Mouse (Mus musculus): ENCODE measurements around the gene Tmf1. TPM values are rescaled to one million over a fixed set of nuclear protein-coding genes. Genes with fewer than 3 reads are reported as not detected.

The Tmf1 gene
- polyA plus RNA-seq, 1 experiment from 2014 or later: 38.3 TPM

DNA sequence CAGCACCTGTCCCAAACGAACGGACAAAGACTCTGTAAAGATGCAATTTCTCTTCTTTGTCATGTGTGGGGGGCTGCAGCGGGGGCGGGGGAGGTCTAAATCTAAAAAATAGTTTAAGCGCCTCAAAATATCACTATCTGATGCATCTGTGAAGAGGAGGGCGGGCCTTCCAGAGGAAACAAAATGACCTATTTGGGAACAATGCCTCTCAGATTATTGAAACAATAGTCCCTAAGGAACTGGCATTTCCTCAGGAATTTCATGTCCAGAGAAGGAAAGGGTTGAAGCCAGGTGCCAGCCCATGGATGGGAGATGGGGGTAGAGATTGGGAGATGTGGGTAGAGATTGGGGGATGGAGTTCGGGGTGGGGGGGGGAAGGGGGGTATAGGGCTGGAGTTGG is 37.1 kb downstream of the Tmf1 start:
- H3K9ac ChIP-seq (replicated peaks): no peak overlapping the region
- H3K27me3 ChIP-seq: no peaks in the 10 kb centered on the region
- no peak overlapping the region for H3K4me2 ChIP-seq
- no peak overlapping the region for H3K4me3 ChIP-seq (replicated peaks)
- ATAC-seq (ENCODE audit: insufficient number of reproducible peaks, insufficient read depth, low FRiP score, low TSS enrichment, low read depth): no peak
- peaks cover 31% of the 10 kb centered on the region for H3K36me3 ChIP-seq
- H3K4me1 ChIP-seq (replicated peaks): peaks cover 18% of the 10 kb centered on the region
- H3K9me3 ChIP-seq: no peaks in the 10 kb centered on the region
- WGBS: 89% methylated on average over 7 of the region's 7 CpGs
- no peak overlapping the region for H3K27ac ChIP-seq

DNA sequence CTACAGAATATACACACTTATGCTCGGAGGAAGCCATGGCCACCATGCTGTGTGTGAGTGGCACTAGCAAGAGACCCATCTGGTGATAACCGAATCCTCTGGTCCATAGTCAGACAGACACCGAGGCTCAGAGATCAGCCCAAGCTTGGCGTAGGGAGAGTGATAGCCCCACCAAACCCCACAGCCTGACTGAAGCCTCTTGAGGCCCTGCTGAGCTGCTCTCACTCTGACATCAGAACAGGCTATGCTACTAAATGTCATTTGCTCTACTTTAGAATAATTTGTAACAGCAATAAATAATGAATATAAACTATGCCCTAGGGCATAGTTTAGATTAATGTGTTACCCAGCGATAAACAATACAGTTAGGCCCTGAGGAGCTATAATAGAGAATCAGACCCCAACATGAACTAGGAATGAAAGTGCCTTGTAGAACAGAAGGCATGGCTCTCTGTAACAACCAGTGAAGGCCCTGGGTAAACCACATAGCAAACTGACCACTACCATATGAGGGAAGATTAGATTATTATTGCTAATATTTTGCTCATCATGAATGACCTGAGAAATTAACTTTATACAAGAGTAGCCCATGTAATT is 46.1 kb downstream of the Tmf1 start:
- H3K27me3 ChIP-seq: no peaks in the 10 kb centered on the region
- no peak overlapping the region for H3K4me2 ChIP-seq
- H3K9me3 ChIP-seq: no peaks in the 10 kb centered on the region
- H3K4me1 ChIP-seq (replicated peaks): no peaks in the 10 kb centered on the region
- H3K9ac ChIP-seq (replicated peaks): no peak overlapping the region
- H3K27ac ChIP-seq: no peak overlapping the region
- WGBS: 81% methylated on average over 5 of the region's 5 CpGs
- no peak overlapping the region for H3K4me3 ChIP-seq (replicated peaks)
- ATAC-seq (ENCODE audit: insufficient number of reproducible peaks, insufficient read depth, low FRiP score, low TSS enrichment, low read depth): no peak
- H3K36me3 ChIP-seq: peaks cover 22% of the 10 kb centered on the region

DNA sequence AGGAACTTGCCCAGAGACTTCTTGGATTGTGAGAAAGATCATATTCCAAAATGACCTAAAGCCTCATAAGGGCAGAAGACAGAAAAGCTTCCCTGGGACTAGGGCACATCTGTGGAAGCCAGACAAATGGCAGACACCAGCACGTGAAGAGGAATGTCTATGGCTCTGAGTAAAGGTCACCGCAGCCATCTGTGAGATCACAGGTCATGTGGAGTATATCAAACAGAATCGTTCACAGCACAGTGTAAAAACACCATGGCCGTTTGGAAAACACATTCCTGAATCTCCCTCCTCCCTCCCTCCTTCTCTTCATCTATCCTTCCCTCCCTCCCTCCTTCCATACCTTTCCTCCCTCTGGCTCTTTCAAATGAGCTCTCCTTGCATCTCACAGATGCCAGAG is 47.1 kb downstream of the Tmf1 start:
- no peak overlapping the region for H3K4me3 ChIP-seq (replicated peaks)
- H3K9ac ChIP-seq (replicated peaks): no peak overlapping the region
- no peaks in the 10 kb centered on the region for H3K4me1 ChIP-seq (replicated peaks)
- no peaks in the 10 kb centered on the region for H3K9me3 ChIP-seq
- no peaks in the 10 kb centered on the region for H3K27me3 ChIP-seq
- H3K36me3 ChIP-seq: peaks cover 22% of the 10 kb centered on the region
- WGBS: 30% methylated on average over 4 of the region's 4 CpGs
- no peak overlapping the region for H3K27ac ChIP-seq
- no peak for ATAC-seq (ENCODE audit: insufficient number of reproducible peaks, insufficient read depth, low FRiP score, low TSS enrichment, low read depth)
- no peak overlapping the region for H3K4me2 ChIP-seq

DNA sequence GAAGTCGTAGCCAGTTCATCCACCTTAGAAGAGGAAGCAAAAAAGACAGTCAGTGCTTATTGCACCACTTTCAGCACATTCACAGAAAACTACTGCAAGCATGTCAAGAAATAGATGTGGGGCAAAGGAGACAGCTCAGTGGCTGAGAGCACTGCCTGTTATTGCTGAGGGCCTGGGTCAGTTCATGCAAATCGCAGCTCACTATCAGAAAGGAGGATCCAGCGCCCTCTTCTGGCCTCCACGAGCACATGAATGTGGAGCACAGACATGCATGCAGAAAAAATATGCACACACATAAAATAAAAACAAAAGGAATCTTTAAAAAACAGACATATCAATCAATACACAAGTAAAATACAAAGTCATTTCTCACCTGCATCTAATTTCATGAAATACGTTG is 47.9 kb downstream of the Tmf1 start:
- WGBS: 66% methylated on average over 5 of the region's 5 CpGs

DNA sequence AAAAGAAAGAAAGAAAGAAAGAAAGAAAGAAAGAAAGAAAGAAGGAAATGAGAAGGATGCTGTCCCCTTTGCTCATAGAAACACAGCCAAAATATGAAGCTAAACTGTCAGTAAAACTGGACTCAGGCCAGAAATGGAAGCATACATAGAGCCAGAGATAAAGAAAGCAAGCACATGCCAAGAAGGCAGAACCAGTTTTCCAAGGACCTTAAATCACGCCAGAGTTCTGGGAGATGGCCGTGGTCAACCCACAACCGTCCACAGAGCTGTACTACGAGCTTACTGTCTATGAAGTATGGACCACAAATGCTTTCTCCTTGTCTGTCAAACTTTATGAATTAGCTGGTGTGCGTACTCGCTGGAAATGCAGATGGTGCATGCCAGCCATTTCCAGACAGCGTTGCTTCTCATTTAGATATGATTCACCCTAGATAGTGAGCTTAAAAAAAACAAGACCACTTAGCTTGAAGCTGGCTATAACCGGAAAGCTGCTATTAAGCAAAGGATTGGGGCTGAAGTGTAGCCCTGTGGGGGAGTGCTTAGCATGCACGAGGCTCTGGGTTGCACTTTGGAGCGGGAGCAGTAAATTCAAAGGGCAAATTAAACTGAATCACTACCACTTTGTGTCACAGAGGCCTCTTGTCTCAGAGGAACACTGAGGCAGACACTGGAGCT is 54.4 kb downstream of the Tmf1 start:
- no peak overlapping the region for H3K4me2 ChIP-seq
- H3K27ac ChIP-seq: no peak overlapping the region
- no peak overlapping the region for H3K4me3 ChIP-seq (replicated peaks)
- no peak overlapping the region for H3K9ac ChIP-seq (replicated peaks)
- no peak for ATAC-seq (ENCODE audit: insufficient number of reproducible peaks, insufficient read depth, low FRiP score, low TSS enrichment, low read depth)
- peaks cover 18% of the 10 kb centered on the region; the same call in 1 of the 2 replicates for H3K36me3 ChIP-seq
- 82% methylated on average over 10 of the region's 10 CpGs for WGBS
- H3K4me1 ChIP-seq (replicated peaks): no peaks in the 10 kb centered on the region
- no peaks in the 10 kb centered on the region for H3K27me3 ChIP-seq
- no peaks in the 10 kb centered on the region for H3K9me3 ChIP-seq

More for the DNA sequence above, 47.9 kb downstream of the Tmf1 start:
- peaks cover 25% of the 10 kb centered on the region for H3K36me3 ChIP-seq
- H3K4me1 ChIP-seq (replicated peaks): no peaks in the 10 kb centered on the region
- no peak for ATAC-seq (ENCODE audit: insufficient number of reproducible peaks, insufficient read depth, low FRiP score, low TSS enrichment, low read depth)
- H3K4me2 ChIP-seq: no peak overlapping the region
- no peak overlapping the region for H3K9ac ChIP-seq (replicated peaks)
- H3K27ac ChIP-seq: no peak overlapping the region
- H3K4me3 ChIP-seq (replicated peaks): no peak overlapping the region
- H3K9me3 ChIP-seq: no peaks in the 10 kb centered on the region
- H3K27me3 ChIP-seq: no peaks in the 10 kb centered on the region

DNA sequence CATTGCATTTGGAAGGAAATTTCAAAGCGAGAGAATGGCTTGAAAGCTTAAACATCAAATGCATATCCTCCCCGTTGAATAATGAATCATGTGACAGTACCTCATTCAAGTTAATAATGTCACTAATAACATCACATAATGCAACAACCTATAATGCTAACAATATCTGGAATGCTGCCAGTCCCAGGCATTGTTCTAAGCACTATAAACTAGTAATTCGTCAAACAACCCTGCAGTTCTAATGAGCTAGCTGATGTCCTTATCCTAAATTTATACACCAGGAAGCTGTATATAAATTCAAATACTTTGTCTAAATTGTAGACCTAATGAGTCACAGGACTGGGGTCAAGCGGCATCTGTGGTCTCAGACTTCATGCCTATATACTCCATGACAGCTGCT is 58.0 kb downstream of the Tmf1 start:
- H3K4me2 ChIP-seq: no peak overlapping the region
- 82% methylated on average over 4 of the region's 4 CpGs for WGBS
- no peak for ATAC-seq (ENCODE audit: insufficient number of reproducible peaks, insufficient read depth, low FRiP score, low TSS enrichment, low read depth)

DNA sequence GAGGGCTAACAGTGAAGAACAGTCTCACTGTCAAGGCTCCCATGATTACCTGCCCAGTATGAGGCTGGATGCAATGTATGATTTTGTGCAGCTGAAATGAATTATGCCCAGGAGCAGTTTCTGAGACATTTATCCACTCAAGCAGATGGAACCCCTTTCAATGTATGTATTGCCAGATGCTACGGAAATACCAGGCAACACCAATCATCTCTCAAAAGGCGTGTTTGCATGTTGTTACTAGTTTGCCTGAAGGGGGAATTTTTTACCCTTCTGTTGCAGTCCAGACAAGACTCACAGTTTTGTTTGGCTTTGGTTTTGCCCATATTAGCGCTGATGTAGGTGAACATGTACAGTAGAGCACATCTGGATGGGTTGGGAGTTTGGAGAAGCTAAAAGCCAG is 60.6 kb downstream of the Tmf1 start:
- 82% methylated on average over 3 of the region's 3 CpGs for WGBS
- Histone ChIP-seq H3K36me3 (peaks cover 42% of the 10 kb centered on the region), H3K9me3 (no peaks in the 10 kb centered on the region), H3K27me3 (no peaks in the 10 kb centered on the region), H3K9ac (replicated peaks) (no peak overlapping the region), H3K4me2 (no peak overlapping the region), H3K4me1 (replicated peaks) (no peaks in the 10 kb centered on the region), H3K27ac (no peak overlapping the region), H3K4me3 (replicated peaks) (no peak overlapping the region)
- ATAC-seq (ENCODE audit: insufficient number of reproducible peaks, insufficient read depth, low FRiP score, low TSS enrichment, low read depth): no peak

More for the DNA sequence above, 58.0 kb downstream of the Tmf1 start:
- Histone ChIP-seq H3K9me3 (no peaks in the 10 kb centered on the region), H3K27ac (no peak overlapping the region), H3K36me3 (peaks cover 33% of the 10 kb centered on the region), H3K27me3 (no peaks in the 10 kb centered on the region), H3K9ac (replicated peaks) (no peak overlapping the region), H3K4me1 (replicated peaks) (no peaks in the 10 kb centered on the region), H3K4me3 (replicated peaks) (no peak overlapping the region)

DNA sequence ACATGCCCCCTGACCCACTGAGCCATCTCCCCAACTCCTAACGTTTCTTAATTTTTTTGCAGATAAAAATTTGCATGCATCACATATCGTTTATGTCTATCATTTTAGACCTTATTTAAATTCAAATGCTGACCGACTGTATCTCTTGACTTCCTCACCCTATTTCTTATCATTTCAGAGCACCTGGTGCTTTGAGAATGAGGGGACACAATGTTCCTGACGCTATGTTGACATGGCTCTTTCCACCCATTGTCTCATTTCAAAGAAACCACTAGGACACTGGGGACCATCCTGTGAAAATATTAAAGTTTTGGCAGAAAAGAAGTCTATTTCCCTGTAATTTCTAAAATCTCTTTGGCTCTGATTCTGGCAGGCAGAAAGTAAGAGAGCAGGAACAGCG is 62.0 kb downstream of the Tmf1 start:
- H3K27me3 ChIP-seq: no peaks in the 10 kb centered on the region
- 89% methylated on average over 5 of the region's 5 CpGs for WGBS
- no peak overlapping the region for H3K4me3 ChIP-seq (replicated peaks)
- no peak for ATAC-seq (ENCODE audit: insufficient number of reproducible peaks, insufficient read depth, low FRiP score, low TSS enrichment, low read depth)
- H3K9me3 ChIP-seq: no peaks in the 10 kb centered on the region
- no peak overlapping the region for H3K27ac ChIP-seq
- H3K4me2 ChIP-seq: no peak overlapping the region
- H3K36me3 ChIP-seq: peaks cover 56% of the 10 kb centered on the region
- no peaks in the 10 kb centered on the region for H3K4me1 ChIP-seq (replicated peaks)
- no peak overlapping the region for H3K9ac ChIP-seq (replicated peaks)

DNA sequence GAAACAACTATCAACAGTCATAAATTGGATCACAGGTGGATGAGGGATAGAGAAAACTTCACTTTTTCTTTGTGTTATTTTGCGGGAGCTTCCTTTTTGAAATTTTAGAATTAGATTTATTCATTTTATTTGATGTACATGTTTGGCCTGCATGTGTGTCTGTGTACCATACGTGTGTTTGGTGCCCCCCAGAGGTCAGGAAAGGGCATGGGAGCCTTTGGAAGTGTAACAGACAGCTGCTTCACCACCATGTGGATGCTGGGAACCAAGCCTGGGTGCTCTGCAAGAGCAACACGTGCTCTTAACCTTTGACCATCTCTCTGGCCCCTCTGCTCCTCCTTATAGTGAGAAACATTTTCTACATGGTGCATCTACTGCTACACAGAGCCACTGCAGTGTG is 64.1 kb downstream of the Tmf1 start:
- Histone ChIP-seq H3K9me3 (no peaks in the 10 kb centered on the region), H3K9ac (replicated peaks) (no peak overlapping the region), H3K4me2 (no peak overlapping the region), H3K4me3 (replicated peaks) (no peak overlapping the region), H3K4me1 (replicated peaks) (no peaks in the 10 kb centered on the region; the same call in 1 of the 2 replicates), H3K36me3 (peaks cover 56% of the 10 kb centered on the region), H3K27ac (no peak overlapping the region), H3K27me3 (no peaks in the 10 kb centered on the region)
- 62% methylated on average over 3 of the region's 3 CpGs for WGBS
- ATAC-seq (ENCODE audit: insufficient number of reproducible peaks, insufficient read depth, low FRiP score, low TSS enrichment, low read depth): no peak

DNA sequence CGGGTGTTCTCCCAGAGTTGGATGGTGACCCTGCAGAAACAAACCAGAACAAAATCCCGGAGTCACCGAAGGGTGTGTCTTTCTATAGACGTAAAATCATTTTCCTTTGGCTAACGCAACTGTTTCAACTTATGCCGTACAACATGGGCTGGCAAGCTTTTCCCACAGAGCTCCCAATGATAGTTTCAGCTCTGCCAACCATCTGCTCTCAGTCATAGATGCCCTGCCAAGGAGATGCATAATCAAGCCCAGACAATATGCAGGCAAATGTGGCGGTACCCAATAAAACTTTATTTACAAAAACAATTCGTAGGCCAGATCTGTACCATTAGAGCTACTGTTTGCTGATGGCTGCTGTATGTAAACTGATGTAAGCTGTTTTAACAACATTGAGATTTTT is 66.7 kb downstream of the Tmf1 start:
- no peaks in the 10 kb centered on the region; the same call in 1 of the 2 replicates for H3K4me1 ChIP-seq (replicated peaks)
- H3K4me2 ChIP-seq: no peak overlapping the region
- H3K9ac ChIP-seq (replicated peaks): no peak overlapping the region
- no peak for ATAC-seq (ENCODE audit: insufficient number of reproducible peaks, insufficient read depth, low FRiP score, low TSS enrichment, low read depth)
- H3K36me3 ChIP-seq: peaks cover 41% of the 10 kb centered on the region
- H3K27ac ChIP-seq: no peak overlapping the region
- 91% methylated on average over 8 of the region's 8 CpGs for WGBS
- no peaks in the 10 kb centered on the region for H3K27me3 ChIP-seq
- H3K9me3 ChIP-seq: no peaks in the 10 kb centered on the region
- no peak overlapping the region for H3K4me3 ChIP-seq (replicated peaks)

DNA sequence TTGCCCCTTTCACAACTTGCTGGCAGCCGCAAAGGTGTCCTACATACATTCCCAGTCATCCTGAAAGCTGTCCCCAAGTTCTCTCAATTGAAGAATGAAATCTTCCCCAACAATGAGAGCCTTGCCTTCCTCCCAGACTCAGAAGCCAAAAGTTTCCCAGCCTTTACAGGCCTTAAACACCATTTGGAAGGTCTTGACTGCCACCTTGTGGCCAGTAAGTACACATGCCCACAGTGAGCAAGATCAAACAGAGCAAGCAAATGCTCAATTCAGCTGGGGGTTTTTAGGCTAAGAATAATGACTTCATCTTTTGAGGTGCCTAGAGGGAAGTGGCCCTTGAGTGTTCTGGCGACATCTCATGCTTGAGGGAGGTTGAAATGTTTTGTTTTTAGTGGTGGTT is 72.1 kb downstream of the Tmf1 start:
- no peak overlapping the region for H3K4me3 ChIP-seq (replicated peaks)
- 21% methylated on average over 2 of the region's 2 CpGs for WGBS
- H3K4me1 ChIP-seq (replicated peaks): peaks cover 7% of the 10 kb centered on the region
- no peak overlapping the region for H3K27ac ChIP-seq
- H3K36me3 ChIP-seq: peaks cover 2% of the 10 kb centered on the region; the same call in 1 of the 2 replicates
- ATAC-seq (ENCODE audit: insufficient number of reproducible peaks, insufficient read depth, low FRiP score, low TSS enrichment, low read depth): no peak
- no peak overlapping the region for H3K4me2 ChIP-seq
- peaks cover 19% of the 10 kb centered on the region for H3K27me3 ChIP-seq
- no peak overlapping the region for H3K9ac ChIP-seq (replicated peaks)
- H3K9me3 ChIP-seq: no peaks in the 10 kb centered on the region

DNA sequence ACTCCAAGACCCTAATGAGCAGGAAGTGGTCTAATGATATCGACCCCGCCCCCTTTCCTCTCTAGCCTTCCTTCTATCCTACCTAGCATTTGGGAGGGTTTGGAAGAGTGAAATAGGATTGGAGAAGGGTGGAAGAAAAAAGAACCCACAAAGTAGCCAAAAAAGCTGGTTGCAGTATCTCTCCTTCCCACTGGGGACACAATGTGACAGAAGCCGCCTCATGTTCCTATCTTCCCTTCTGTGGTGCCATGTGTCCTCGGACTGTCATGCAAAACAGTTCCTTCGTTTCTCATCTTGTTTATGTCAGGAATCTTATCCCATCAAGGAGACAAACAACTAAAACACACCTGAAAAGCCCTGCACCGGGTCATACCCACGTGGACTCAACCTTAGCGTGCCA is 72.8 kb downstream of the Tmf1 start:
- WGBS: 77% methylated on average over 8 of the region's 8 CpGs
- Histone ChIP-seq H3K4me3 (replicated peaks) (no peak overlapping the region), H3K27me3 (peaks cover 22% of the 10 kb centered on the region), H3K4me1 (replicated peaks) (peaks cover 12% of the 10 kb centered on the region), H3K4me2 (no peak overlapping the region), H3K9me3 (no peaks in the 10 kb centered on the region), H3K27ac (no peak overlapping the region), H3K9ac (replicated peaks) (no peak overlapping the region), H3K36me3 (no peaks in the 10 kb centered on the region)
- no peak for ATAC-seq (ENCODE audit: insufficient number of reproducible peaks, insufficient read depth, low FRiP score, low TSS enrichment, low read depth)
